Mouse (Mus musculus) heart, embryonic 16.5 days (tissue): Measurements from ENCODE around the gene Oas1a. TPM values are rescaled to one million over a fixed set of nuclear protein-coding genes. Genes with fewer than 3 reads are reported as not detected.
"Not testable (repeated sequence)": the region's sequence is repeated elsewhere in the genome, so short reads cannot be mapped to it uniquely, and the experiment has no call there.

Source experiments
- ATAC-seq: fragments of 200-750 bp; cut with Nextera tagmentation; replicated peaks from 2 replicates; pipeline ENCODE4 v1.8.0; 2017; ENCODE audit warnings: moderate number of reproducible peaks; ENCODE audit not compliant: insufficient read depth, low FRiP score; ENCODE audit errors: extremely low read depth
- H3K27ac ChIP-seq: fragments of 300-500 bp; sonication (generic); 2 replicates; pipeline ENCODE4 v1.5.1; 2014; ENCODE audit warnings: mild to moderate bottlenecking, low read length, control low read depth, moderate library complexity
- H3K27me3 ChIP-seq: fragments of 300-500 bp; sonication (generic); 2 replicates; pipeline ENCODE4 v1.6.1; 2014; ENCODE audit warnings: low read length, mixed read lengths; ENCODE audit not compliant: control insufficient read depth, insufficient read depth
- H3K36me3 ChIP-seq: fragments of 300-500 bp; sonication (generic); 2 replicates; pipeline ENCODE4 v1.6.1; 2014; ENCODE audit not compliant: control insufficient read depth, insufficient read depth
- H3K4me1 ChIP-seq: fragments of 300-500 bp; sonication (generic); 2 replicates; pipeline ENCODE4 v1.6.1; 2014; ENCODE audit warnings: low read length, mixed read lengths; ENCODE audit not compliant: control insufficient read depth, insufficient read depth
- H3K4me2 ChIP-seq: fragments of 300-500 bp; sonication (generic); 2 replicates; pipeline ENCODE4 v1.6.1; 2014; ENCODE audit warnings: low read depth, mild to moderate bottlenecking, control low read depth, low read length
- H3K4me3 ChIP-seq: fragments of 300-500 bp; sonication (generic); 2 replicates; pipeline ENCODE4 v1.5.1; 2014; ENCODE audit warnings: mild to moderate bottlenecking, control low read depth, low read length
- H3K9ac ChIP-seq: fragments of 300-500 bp; sonication (generic); 2 replicates; pipeline ENCODE4 v1.6.1; 2014; ENCODE audit warnings: low read length, control low read depth
- H3K9me3 ChIP-seq: fragments of 300-500 bp; sonication (generic); replicated peaks from 2 replicates; pipeline ENCODE4 v1.6.1; 2016; ENCODE audit warnings: low read length; ENCODE audit not compliant: control insufficient read depth
- WGBS: fragments of 180-500 bp; shearing (Covaris S2); extraction: QIAGEN DNeasy Blood & Tissue Kit; methylation state at CpG from one replicate; pipeline ENCODE4 v1.1.7; 2014; 5-methylcytosine and 5-hydroxymethylcytosine counted together
- polyA plus RNA-seq: library from polyadenylated mRNA; unstranded; fragments of >200 nt; fragmentation: Nextera tagmentation; extraction: Ambion mirVana; gene quantifications from 2 replicates; pipeline ENCODE4 v1.2.1, GENCODE M21; 2015

Gene Oas1a
- polyA plus RNA-seq, 1 experiment from 2014 or later: 2.4 TPM

GRCm38 (mm10) chr5:120898307-120898706, 9.0 kb downstream of the Oas1a start:
- H3K9ac ChIP-seq: no peak overlapping the region
- H3K36me3 ChIP-seq: no peaks in the 10 kb centered on the region
- no peak for ATAC-seq
- 78% methylated on average over 6 of the region's 6 CpGs for WGBS
- no peak overlapping the region for H3K4me2 ChIP-seq
- no peaks in the 10 kb centered on the region; the same call in 1 of the 2 replicates for H3K9me3 ChIP-seq
- H3K27ac ChIP-seq: no peak overlapping the region
- no peaks in the 10 kb centered on the region for H3K4me1 ChIP-seq
- H3K4me3 ChIP-seq: no peak overlapping the region
- H3K27me3 ChIP-seq: no peaks in the 10 kb centered on the region

- H3K27me3 ChIP-seq: no peaks in the 10 kb centered on the region
- H3K9me3 ChIP-seq: no peaks in the 10 kb centered on the region; the same call in 1 of the 2 replicates
- H3K4me1 ChIP-seq: no peaks in the 10 kb centered on the region
- ATAC-seq: no peak
- no peak overlapping the region for H3K9ac ChIP-seq
- no peak overlapping the region for H3K4me3 ChIP-seq
- no peaks in the 10 kb centered on the region for H3K36me3 ChIP-seq
- WGBS: 83% methylated on average over 11 of the region's 11 CpGs
- no peak overlapping the region for H3K4me2 ChIP-seq
- no peak overlapping the region for H3K27ac ChIP-seq
Measured at GRCm38 (mm10) chr5:120895231-120895900, 12.0 kb downstream of the Oas1a start.

- ATAC-seq, H3K4me1 ChIP-seq, H3K27me3 ChIP-seq, H3K4me2 ChIP-seq, H3K9ac ChIP-seq, H3K36me3 ChIP-seq, H3K9me3 ChIP-seq, H3K27ac ChIP-seq, H3K4me3 ChIP-seq: not testable (repeated sequence)
- 60% methylated on average over 2 of the region's 2 CpGs for WGBS
Measured at GRCm38 (mm10) chr5:120894692-120895091, 12.6 kb downstream of the Oas1a start.

GRCm38 (mm10) chr5:120893866-120894265, 13.5 kb downstream of the Oas1a start:
- not testable (repeated sequence) for H3K27ac ChIP-seq, H3K4me2 ChIP-seq, ATAC-seq, H3K9me3 ChIP-seq, H3K9ac ChIP-seq, H3K27me3 ChIP-seq, H3K36me3 ChIP-seq, H3K4me3 ChIP-seq, H3K4me1 ChIP-seq
- 84% methylated on average over 4 of the region's 4 CpGs for WGBS

GRCm38 (mm10) chr5:120892243-120892660, 15.1 kb downstream of the Oas1a start:
- H3K4me1 ChIP-seq: no peaks in the 10 kb centered on the region
- H3K27me3 ChIP-seq: no peaks in the 10 kb centered on the region
- no peak overlapping the region for H3K4me2 ChIP-seq
- no peak overlapping the region for H3K4me3 ChIP-seq
- H3K36me3 ChIP-seq: no peaks in the 10 kb centered on the region
- no peak for ATAC-seq
- no peaks in the 10 kb centered on the region for H3K9me3 ChIP-seq
- 55% methylated on average over 2 of the region's 2 CpGs for WGBS
- H3K9ac ChIP-seq: no peak overlapping the region
- no peak overlapping the region for H3K27ac ChIP-seq

GRCm38 (mm10) chr5:120891566-120892242, 15.6 kb downstream of the Oas1a start:
- H3K36me3 ChIP-seq, H3K27me3 ChIP-seq, H3K4me3 ChIP-seq, ATAC-seq, H3K9ac ChIP-seq, H3K9me3 ChIP-seq, H3K27ac ChIP-seq, H3K4me1 ChIP-seq, H3K4me2 ChIP-seq: not testable (repeated sequence)
- 71% methylated on average over 2 of the region's 2 CpGs for WGBS

- no peak for ATAC-seq
- Histone ChIP-seq H3K36me3 (no peaks in the 10 kb centered on the region), H3K27ac (no peak overlapping the region), H3K4me2 (no peak overlapping the region), H3K4me3 (no peak overlapping the region), H3K9ac (no peak overlapping the region), H3K9me3 (no peaks in the 10 kb centered on the region), H3K4me1 (no peaks in the 10 kb centered on the region), H3K27me3 (no peaks in the 10 kb centered on the region)
- 44% methylated on average over 3 of the region's 3 CpGs for WGBS
Measured at GRCm38 (mm10) chr5:120890991-120891390, 16.3 kb downstream of the Oas1a start.

GRCm38 (mm10) chr5:120890026-120890425, 17.3 kb downstream of the Oas1a start:
- no peak overlapping the region for H3K4me2 ChIP-seq

GRCm38 (mm10) chr5:120888294-120888815, 19.0 kb downstream of the Oas1a start:
- H3K9ac ChIP-seq, H3K36me3 ChIP-seq, H3K9me3 ChIP-seq, H3K27me3 ChIP-seq, H3K4me2 ChIP-seq, ATAC-seq, H3K4me3 ChIP-seq, H3K27ac ChIP-seq, H3K4me1 ChIP-seq: not testable (repeated sequence)
- 26% methylated on average over 4 of the region's 4 CpGs for WGBS

More at GRCm38 (mm10) chr5:120890026-120890425, 17.3 kb downstream of the Oas1a start:
- H3K27me3 ChIP-seq: no peaks in the 10 kb centered on the region
- no peaks in the 10 kb centered on the region for H3K36me3 ChIP-seq
- no peaks in the 10 kb centered on the region for H3K4me1 ChIP-seq
- WGBS: 77% methylated on average over 2 of the region's 2 CpGs
- ATAC-seq: no peak
- H3K4me3 ChIP-seq: no peak overlapping the region
- H3K27ac ChIP-seq: no peak overlapping the region
- H3K9me3 ChIP-seq: no peaks in the 10 kb centered on the region
- no peak overlapping the region for H3K9ac ChIP-seq
